Mouse (Mus musculus): Measurements from ENCODE around the gene Gm21981.
"Not testable (repeated sequence)": the region's sequence is repeated elsewhere in the genome, so short reads cannot be mapped to it uniquely, and the experiment has no call there.

Gm21981 gene

DNA sequence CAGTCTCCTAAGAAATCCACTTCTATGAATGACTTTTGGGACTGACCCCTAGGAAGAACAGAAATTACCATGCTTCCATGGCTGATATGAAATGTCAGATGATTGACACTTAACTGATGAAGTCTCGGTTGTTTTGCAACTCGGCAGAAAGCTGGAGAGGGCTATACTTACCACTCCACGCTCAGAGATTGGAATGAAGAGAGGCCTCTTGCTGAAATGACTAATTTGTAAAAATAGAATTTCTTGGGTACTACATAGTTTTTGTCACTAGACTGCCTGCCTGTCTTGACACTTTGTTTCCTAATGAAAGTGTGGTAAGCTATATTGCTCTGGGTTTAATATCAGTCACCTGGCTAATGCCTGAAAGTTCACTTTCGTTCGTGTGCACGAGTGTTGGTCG, 29.8 kb downstream of the Gm21981 start:
- DNase-seq (ENCODE audit: low spot score in 2 of 2) = no peak

DNA sequence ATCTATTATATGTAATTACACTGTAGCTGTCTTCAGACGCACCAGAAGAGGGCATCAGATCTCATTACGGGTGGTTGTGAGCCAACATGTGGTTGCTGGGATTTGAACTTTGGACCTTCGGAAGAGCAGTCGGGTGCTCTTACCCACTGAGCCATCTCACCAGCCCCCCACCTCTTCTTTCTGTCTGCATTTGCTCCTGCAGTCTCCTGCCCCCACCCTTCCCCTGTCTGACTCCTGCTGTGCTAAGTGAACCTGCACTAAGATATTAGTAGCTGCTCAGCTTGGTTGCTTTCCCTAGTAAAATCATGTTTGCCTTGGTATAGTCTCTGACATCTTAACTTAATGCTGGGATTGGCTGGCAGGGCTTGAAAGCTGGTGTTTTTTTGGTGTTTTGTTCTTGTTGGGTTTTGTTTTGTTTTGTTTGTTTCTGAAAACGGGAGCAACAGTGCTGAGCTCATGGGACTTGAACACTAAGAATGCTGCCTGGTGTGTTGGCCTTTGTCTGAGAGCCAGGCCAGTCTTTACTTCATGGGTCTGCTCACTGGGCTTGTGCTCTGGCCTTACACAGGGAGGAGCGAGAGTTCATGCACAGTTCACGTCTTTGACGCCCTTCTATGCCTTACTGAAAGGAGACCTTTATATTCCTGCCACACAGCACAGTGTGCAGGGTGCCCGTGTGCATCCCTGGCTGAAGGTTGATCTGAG, 31.1 kb downstream of the Gm21981 start:
- DNase-seq (ENCODE audit: low spot score in 2 of 2) = no peak

DNA sequence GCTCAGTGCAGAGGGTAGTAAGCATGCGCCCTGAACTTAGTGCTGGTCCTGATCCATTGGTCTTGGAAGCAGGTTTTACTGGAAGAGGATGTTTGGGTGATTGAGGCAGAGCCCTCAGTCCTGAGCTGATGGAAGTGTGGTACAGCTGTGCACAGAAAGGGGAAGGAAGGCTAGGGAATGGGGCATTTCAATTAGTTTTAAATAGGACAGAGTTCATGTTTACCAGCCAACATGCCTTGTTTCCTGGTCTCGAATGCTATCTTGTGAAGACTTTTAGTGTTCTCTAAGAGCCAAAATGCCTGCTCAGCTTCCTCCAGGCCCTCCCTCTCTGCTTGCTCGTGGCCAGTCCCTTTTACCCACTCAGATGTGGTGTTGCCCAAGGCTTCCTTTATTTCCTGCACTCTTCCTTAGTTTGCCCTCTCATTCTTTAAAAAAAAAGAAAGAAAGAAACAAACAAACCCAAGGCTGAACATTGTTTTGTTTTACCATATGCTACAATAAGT, 35.5 kb downstream of the Gm21981 start:
- DNase-seq (ENCODE audit: low spot score in 2 of 2) = no peak

DNA sequence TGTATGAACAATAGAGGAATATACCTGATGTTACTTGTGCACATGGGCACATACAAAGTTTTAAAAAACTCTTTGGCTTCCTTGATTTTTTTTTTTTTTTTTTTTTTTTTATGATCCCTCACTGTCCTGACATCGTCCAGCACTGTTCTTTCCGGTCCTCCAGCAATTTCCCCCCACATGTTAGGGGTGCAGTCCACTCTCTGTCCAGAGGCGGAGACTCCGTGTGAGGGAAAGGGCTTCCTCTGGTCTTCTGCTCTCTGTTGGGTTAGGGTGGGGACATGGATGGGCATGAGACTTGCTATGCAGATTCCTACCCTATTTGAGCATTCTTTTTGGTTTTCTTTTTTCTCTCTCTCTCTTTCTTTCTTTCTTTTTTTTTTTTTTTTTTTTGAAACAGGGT, 36.4 kb downstream of the Gm21981 start:
- no peak for DNase-seq (ENCODE audit: low spot score in 2 of 2)

DNA sequence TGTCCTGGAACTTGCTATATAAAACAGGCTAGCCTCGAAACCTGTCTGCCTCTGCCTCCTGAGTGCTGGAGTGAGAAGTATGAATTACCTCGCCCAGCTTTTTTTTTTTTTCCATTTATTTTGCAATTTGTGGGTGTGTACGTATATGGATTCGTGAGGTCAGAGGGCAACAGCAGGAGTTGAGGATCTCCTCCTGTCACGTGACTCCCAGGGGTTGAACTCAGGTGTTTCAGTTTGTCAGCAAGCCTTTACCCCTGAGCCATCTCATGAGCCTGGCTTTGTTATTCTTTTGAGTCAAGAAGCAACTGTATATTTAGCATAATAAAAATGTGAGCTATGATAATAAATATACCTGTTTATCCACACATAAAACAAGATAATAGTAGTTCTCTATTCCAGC, 38.6 kb downstream of the Gm21981 start:
- no peak for DNase-seq (ENCODE audit: low spot score in 2 of 2)

DNA sequence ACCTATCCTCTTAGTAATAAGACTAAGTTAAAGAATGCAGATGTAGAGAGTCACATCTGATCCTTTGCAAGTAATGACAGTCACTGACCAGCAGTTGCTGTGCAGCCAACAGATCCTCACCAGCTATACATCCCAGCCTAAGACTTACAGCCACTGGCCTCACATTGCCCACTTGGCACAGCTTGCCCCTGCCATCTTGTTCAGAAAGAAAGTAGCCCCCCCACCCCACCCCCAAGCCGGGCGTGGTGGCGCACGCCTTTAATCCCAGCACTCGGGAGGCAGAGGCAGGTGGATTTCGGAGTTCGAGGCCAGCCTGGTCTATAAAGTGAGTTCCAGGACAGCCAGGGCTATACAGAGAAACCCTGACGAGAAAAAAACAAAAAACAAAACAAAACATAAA, 39.9 kb downstream of the Gm21981 start:
- DNase-seq (ENCODE audit: low spot score in 2 of 2) = not testable (repeated sequence)

- no peak for DNase-seq (ENCODE audit: low spot score in 2 of 2)
Observed at GRCm38 (mm10) chr17:47651953-47652352, 42.3 kb downstream of the Gm21981 start.

DNA sequence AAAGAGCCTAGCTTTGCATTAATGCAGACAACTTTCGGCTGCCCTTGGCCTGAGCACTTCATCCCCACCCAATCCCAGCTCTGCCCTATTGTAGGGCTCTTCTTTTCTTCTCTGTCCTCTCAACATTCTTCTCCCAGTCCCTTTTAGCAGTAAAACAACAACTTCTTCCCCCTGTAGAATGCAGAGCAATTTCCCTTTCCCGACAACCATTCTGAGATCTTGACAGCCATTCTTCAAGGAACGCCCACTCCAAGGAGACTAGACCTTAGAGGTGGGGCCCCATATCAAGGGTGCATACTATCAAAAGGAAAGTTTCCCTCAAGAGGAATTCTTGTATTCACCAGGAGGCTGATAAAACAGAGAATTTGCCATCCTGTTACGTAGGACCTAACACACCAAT, 45.3 kb downstream of the Gm21981 start:
- DNase-seq (ENCODE audit: low spot score in 2 of 2) = no peak

DNA sequence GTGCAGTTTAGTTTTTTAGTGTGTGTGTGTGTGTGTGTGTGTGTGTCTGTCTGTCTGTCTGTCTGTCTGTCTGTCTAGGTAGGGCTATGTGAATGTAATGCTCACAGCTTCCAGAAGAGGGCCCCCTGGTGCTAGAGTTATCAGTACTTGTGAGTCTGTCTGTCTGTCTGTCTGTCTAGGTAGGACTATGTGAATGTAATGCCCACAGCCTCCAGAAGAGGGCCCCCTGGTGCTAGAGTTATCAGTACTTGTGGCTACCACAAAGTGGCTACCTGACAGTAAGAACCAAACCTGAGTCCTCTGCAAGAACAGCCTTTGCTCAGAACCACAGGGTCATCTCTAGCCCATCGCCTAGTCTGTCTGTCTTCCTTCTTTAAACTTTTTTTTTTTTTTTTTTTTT, 47.6 kb downstream of the Gm21981 start:
- peak; percentile 69 to 75 for DNase-seq (ENCODE audit: low spot score in 2 of 2)

- no peak for DNase-seq (ENCODE audit: low spot score in 2 of 2)
Observed at GRCm38 (mm10) chr17:47642992-47643391, 51.3 kb downstream of the Gm21981 start.
